Mouse (Mus musculus) adrenal gland, postnatal 36 days (tissue): Measurements from ENCODE around the gene Nomo1. TPM values are rescaled to one million over a fixed set of nuclear protein-coding genes. Genes with fewer than 3 reads are reported as not detected.

Experiments used
- total RNA-seq, 2 experiments: library from RNA; stranded (reverse); gene quantifications; 2 replicates each; pipeline ENCODE4 v1.2.3; 2021

Gene Nomo1
- total RNA-seq, 2 experiments from 2014 or later: 67.8 to 69.6 TPM

Other genes with a start within 250 kb of the Nomo1 start
- 1 to 10 TPM; 6.1 to 8.5 TPM for gene Lmtk3, start 250.0 kb upstream of the Nomo1 start, total RNA-seq
- 1 to 10 TPM; 1.1 to 1.4 TPM for gene Sult2b1, start 249.0 kb upstream of the Nomo1 start, total RNA-seq
- 100 to 1,000 TPM; 121 to 125 TPM for gene Cyth2, start 219.1 kb upstream of the Nomo1 start, total RNA-seq
- gene Kcnj14, start 208.9 kb upstream of the Nomo1 start, total RNA-seq: under 1 TPM; 0.16 to 0.53 TPM
- 10 to 100 TPM; 27.1 to 36.0 TPM for gene Grwd1, start 202.8 kb upstream of the Nomo1 start, total RNA-seq
- 100 to 1,000 TPM; 137 to 140 TPM for gene Kdelr1, start 160.9 kb upstream of the Nomo1 start, total RNA-seq
- gene Grin2d, start 155.3 kb upstream of the Nomo1 start, total RNA-seq: 1 to 10 TPM in 1 of 2 experiments, under 1 TPM in 1; 0.63 to 1.2 TPM
- gene Syngr4, start 137.0 kb upstream of the Nomo1 start, total RNA-seq: under 1 TPM in 1 of 2 experiments, not detected in 1; 0.36 TPM
- 10 to 100 TPM; 55.1 to 66.5 TPM for gene Tmem143, start 136.8 kb upstream of the Nomo1 start, total RNA-seq
- 100 to 1,000 TPM; 264 to 580 TPM for gene Emp3, start 112.3 kb upstream of the Nomo1 start, total RNA-seq
- gene Ccdc114, start 109.6 kb upstream of the Nomo1 start, total RNA-seq: 10 to 100 TPM; 31.8 to 38.9 TPM
- gene Abcc6, start 3.4 kb upstream of the Nomo1 start, total RNA-seq: under 1 TPM in 1 of 2 experiments, not detected in 1; 0.60 TPM
- 1 to 10 TPM in 1 of 2 experiments, under 1 TPM in 1; 0.86 to 2.3 TPM for gene Kcnj11, start 67.1 kb downstream of the Nomo1 start, total RNA-seq
- 1 to 10 TPM; 1.6 to 1.7 TPM for gene Abcc8, start 146.3 kb downstream of the Nomo1 start, total RNA-seq
- gene Ush1c, start 204.8 kb downstream of the Nomo1 start, total RNA-seq: 1 to 10 TPM; 2.8 to 3.2 TPM
- 1 to 10 TPM in 1 of 2 experiments, not detected in 1; 2.9 TPM for gene Otog, start 207.3 kb downstream of the Nomo1 start, total RNA-seq